Mouse (Mus musculus) forebrain, embryonic 11.5 days (tissue): ENCODE data around the gene Lta. TPM values are rescaled to one million over a fixed set of nuclear protein-coding genes. Genes with fewer than 3 reads are reported as not detected.

Source experiments
- ATAC-seq: fragments of 200-750 bp; cut with Nextera tagmentation; replicated peaks from 2 replicates; pipeline ENCODE4 v1.8.0; 2017; ENCODE audit warnings: moderate TSS enrichment; ENCODE audit not compliant: low FRiP score
- DNase-seq: peaks from one replicate; pipeline ENCODE4 v3.0.0-alpha.2; 2017; ENCODE audit warnings: low spot score
- H3K27ac ChIP-seq: fragments of 300-500 bp; sonication (generic); 2 replicates; pipeline ENCODE4 v1.5.1; 2014; ENCODE audit warnings: low read depth, low read length
- H3K27me3 ChIP-seq: fragments of 300-500 bp; sonication (generic); 2 replicates; pipeline ENCODE4 v1.6.1; 2014; ENCODE audit warnings: mild to moderate bottlenecking, low read length, mixed read lengths; ENCODE audit not compliant: control insufficient read depth, insufficient read depth
- H3K36me3 ChIP-seq: fragments of 300-500 bp; sonication (generic); 2 replicates; pipeline ENCODE4 v1.6.1; 2014; ENCODE audit warnings: mild to moderate bottlenecking, low read length, moderate library complexity, mixed read lengths; ENCODE audit not compliant: control insufficient read depth, insufficient read depth
- H3K4me1 ChIP-seq: fragments of 300-500 bp; sonication (generic); replicated peaks from 2 replicates; pipeline ENCODE4 v1.6.1; 2014; ENCODE audit warnings: low read length, mixed read lengths; ENCODE audit not compliant: control insufficient read depth, insufficient read depth
- H3K4me2 ChIP-seq: fragments of 300-500 bp; sonication (generic); 2 replicates; pipeline ENCODE4 v1.6.1; 2014; ENCODE audit warnings: low read depth, mild to moderate bottlenecking, low read length, moderate library complexity, mixed read lengths; ENCODE audit not compliant: severe bottlenecking
- H3K4me3 ChIP-seq: fragments of 300-500 bp; sonication (generic); 2 replicates; pipeline ENCODE4 v1.5.1; 2014; ENCODE audit warnings: low read depth, low read length
- H3K9ac ChIP-seq: fragments of 300-500 bp; sonication (generic); 2 replicates; pipeline ENCODE4 v1.6.1; 2014; ENCODE audit warnings: low read length
- H3K9me3 ChIP-seq: fragments of 300-500 bp; sonication (generic); 2 replicates; pipeline ENCODE4 v1.6.1; 2016; ENCODE audit warnings: low read length, mixed read lengths; ENCODE audit not compliant: control insufficient read depth
- WGBS: fragments of 180-500 bp; shearing (Covaris S2); extraction: QIAGEN DNeasy Blood & Tissue Kit; methylation state at CpG from one replicate; pipeline ENCODE4 v1.1.7; 2014; 5-methylcytosine and 5-hydroxymethylcytosine counted together
- polyA plus RNA-seq: library from polyadenylated mRNA; unstranded; fragments of >200 nt; fragmentation: Nextera tagmentation; extraction: Ambion mirVana; gene quantifications from 2 replicates; pipeline ENCODE4 v1.2.1, GENCODE M21; 2014

Gene Lta
- polyA plus RNA-seq, 1 experiment from 2014 or later = not detected

GRCm38 (mm10) chr17:35172445-35173234, 32.5 kb downstream of the Lta start:
- Histone ChIP-seq H3K9ac (no peak overlapping the region), H3K4me2 (no peak overlapping the region), H3K9me3 (no peaks in the 10 kb centered on the region), H3K4me1 (no peaks in the 10 kb centered on the region), H3K27me3 (no peaks in the 10 kb centered on the region), H3K27ac (no peak overlapping the region), H3K4me3 (no peak overlapping the region), H3K36me3 (no peaks in the 10 kb centered on the region)
- DNase-seq = no peak
- ATAC-seq = no peak
- 77% methylated on average over 11 of the region's 11 CpGs for WGBS

- 20% methylated on average over 4 of the region's 4 CpGs for WGBS
- Histone ChIP-seq H3K27me3 (no peaks in the 10 kb centered on the region), H3K9me3 (no peaks in the 10 kb centered on the region), H3K27ac (no peak overlapping the region), H3K4me2 (no peak overlapping the region), H3K9ac (no peak overlapping the region), H3K4me1 (peaks cover 3% of the 10 kb centered on the region; the same call in 1 of the 2 replicates), H3K4me3 (no peak overlapping the region), H3K36me3 (no peaks in the 10 kb centered on the region)
- ATAC-seq (no peak), DNase-seq (no peak)
These were observed 36.5 kb downstream of the Lta start for GRCm38 (mm10) chr17:35168541-35169207.

DNA sequence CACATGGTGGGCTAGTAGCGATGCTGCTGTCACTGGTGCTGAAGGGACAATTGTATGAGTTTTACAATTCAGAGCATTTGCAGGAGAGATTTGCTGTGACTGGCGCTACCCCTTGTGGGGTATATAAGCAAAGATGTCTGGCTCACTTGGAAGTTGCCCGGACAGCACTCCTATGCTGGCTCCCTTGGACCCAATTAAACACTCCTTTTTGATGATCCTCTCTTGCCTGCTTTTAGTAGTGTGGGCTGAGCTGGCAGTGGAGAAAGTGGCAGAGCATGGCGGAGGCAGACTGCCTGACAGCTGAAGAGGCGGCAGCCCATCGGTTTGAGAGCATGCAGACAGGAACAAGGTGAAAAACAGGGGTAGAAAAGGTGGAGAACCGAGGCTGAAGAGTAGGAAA, 37.4 kb downstream of the Lta start:
- DNase-seq = no peak
- Histone ChIP-seq H3K27ac (no peak overlapping the region), H3K27me3 (no peaks in the 10 kb centered on the region), H3K4me1 (peaks cover 6% of the 10 kb centered on the region), H3K4me3 (no peak overlapping the region), H3K9me3 (no peaks in the 10 kb centered on the region), H3K36me3 (no peaks in the 10 kb centered on the region), H3K4me2 (no peak overlapping the region), H3K9ac (no peak overlapping the region)
- WGBS = 87% methylated on average over 7 of the region's 7 CpGs
- ATAC-seq = no peak

GRCm38 (mm10) chr17:35166352-35167035, 38.7 kb downstream of the Lta start:
- Histone ChIP-seq H3K9me3 (no peaks in the 10 kb centered on the region), H3K9ac (peak overlapping the region; percentile 69), H3K36me3 (peaks cover 6% of the 10 kb centered on the region), H3K27ac (peak overlapping the region; percentile 95), H3K4me1 (peaks cover 9% of the 10 kb centered on the region), H3K4me2 (peak overlapping the region; percentile 67), H3K4me3 (peak overlapping the region; percentile 100; the same call in 1 of the 2 replicates), H3K27me3 (no peaks in the 10 kb centered on the region)
- WGBS = 74% methylated on average over 8 of the region's 8 CpGs
- ATAC-seq (no peak), DNase-seq (no peak)

DNA sequence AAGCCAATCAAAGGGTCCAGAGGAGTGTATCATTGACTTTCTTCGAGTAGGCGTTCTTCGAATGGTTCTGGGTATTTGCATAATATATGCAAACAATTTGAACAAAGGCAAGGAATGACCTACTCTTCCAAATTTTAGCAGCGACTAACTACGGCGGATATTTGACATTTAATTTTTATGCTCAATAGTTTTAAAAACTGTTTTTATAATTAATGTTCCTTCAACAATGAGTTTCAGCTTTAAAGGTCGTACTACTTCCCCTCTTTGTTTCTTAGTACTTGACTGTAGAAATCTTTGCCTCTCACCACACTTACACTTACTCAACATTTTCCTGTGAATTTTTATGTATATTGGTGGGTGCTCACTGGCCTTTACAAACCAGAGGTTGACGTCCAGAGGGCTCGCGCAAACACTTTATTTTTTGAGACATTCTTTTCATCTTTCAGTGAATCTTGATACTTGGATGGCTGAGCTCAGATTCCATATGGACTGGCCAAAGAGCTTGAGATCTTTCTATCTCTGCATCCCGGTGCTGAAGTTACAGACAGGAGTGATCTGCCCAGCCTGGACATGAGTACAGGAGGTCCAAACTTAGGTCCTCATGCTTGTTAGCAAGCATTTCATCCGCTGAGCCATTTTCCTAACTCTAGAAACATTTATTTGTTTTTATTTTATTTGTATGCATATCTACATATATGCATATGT, 39.5 kb downstream of the Lta start:
- peak; percentile 85 for ATAC-seq
- peak overlapping the region; percentile 95 for H3K27ac ChIP-seq
- peaks cover 14% of the 10 kb centered on the region for H3K36me3 ChIP-seq
- peak overlapping the region; percentile 100 for H3K4me3 ChIP-seq
- H3K9me3 ChIP-seq = no peaks in the 10 kb centered on the region
- H3K4me2 ChIP-seq = peak overlapping the region; percentile 67
- DNase-seq = no peak
- peaks cover 9% of the 10 kb centered on the region for H3K4me1 ChIP-seq
- no peaks in the 10 kb centered on the region for H3K27me3 ChIP-seq
- peak overlapping the region; percentile 69 for H3K9ac ChIP-seq
- WGBS = 25% methylated on average over 12 of the region's 12 CpGs

DNA sequence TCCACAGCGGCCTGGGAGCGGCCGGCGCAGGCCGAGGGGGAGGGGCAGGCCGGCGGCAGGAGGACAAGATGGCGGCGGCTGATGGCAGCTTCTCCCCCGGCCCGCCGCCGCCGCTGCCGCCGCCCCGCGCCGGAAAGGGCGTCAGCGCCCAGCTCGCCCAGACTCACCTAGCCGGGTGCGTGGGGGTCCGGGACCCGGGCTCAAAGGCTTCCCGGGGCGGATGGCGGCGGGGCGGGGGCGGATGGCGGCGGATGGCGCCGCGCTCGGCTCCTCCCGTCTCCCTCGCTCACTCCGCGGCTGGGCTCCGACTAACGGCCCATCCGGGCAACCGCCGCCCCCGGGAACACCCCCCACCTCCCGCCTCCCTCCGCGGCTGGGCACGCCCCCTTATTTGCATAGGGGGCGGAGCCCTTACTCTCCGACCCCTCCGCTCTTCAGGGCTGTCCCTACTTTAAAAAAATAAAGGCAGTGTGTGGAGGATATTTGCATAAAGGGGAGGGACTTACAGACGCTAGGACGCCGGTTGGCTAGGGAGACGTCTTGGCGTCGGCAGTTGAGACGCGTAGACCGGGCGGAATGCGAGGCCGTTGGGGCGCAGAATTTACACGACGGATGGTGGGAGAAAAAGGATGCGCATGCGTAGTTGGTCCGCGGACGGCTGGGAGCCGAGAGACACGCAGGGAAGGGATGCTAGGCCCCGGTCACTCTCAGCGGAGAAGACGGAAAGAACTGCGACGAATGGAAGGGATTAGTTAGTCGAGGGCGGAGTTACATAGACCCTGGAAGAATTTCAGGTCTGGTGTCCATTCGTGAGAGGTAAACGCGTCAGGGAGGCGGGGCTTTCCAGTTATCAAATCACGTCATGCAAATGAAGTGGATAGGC, 40.3 kb downstream of the Lta start, which contains the start of gene Prrc2a:
Gene Prrc2a, minus strand, starts transcription at position 330 of the 883 bp plus-strand sequence.
- H3K27me3 ChIP-seq = no peaks in the 10 kb centered on the region
- 1% methylated on average over 74 of the region's 89 CpGs for WGBS
- ATAC-seq (peak; percentile 94), DNase-seq (peak; percentile 98)
- peak within 1 kb of the TSS; percentile 100 for H3K4me3 ChIP-seq
- H3K4me1 ChIP-seq = peaks cover 9% of the 10 kb centered on the region
- H3K27ac ChIP-seq = peak within 1 kb of the TSS; percentile 95
- H3K4me2 ChIP-seq = peak within 1 kb of the TSS; percentile 93
- peaks cover 21% of the 10 kb centered on the region for H3K36me3 ChIP-seq
- H3K9ac ChIP-seq = peak within 1 kb of the TSS; percentile 100
- no peaks in the 10 kb centered on the region for H3K9me3 ChIP-seq

GRCm38 (mm10) chr17:35164218-35164567, 41.0 kb downstream of the Lta start:
- Histone ChIP-seq H3K27ac (peak overlapping the region; percentile 95), H3K9ac (peak overlapping the region; percentile 100)
- no peak for ATAC-seq

More at GRCm38 (mm10) chr17:35164218-35164567, 41.0 kb downstream of the Lta start:
- peaks cover 27% of the 10 kb centered on the region for H3K36me3 ChIP-seq
- no peak for DNase-seq
- H3K4me3 ChIP-seq = peak overlapping the region; percentile 100
- no peaks in the 10 kb centered on the region for H3K9me3 ChIP-seq
- no peaks in the 10 kb centered on the region for H3K27me3 ChIP-seq
- H3K4me2 ChIP-seq = peak overlapping the region; percentile 93
- H3K4me1 ChIP-seq = peaks cover 9% of the 10 kb centered on the region
- 0% methylated on average over 26 of the region's 28 CpGs for WGBS
